Mouse (Mus musculus) cerebellum, adult 18-20 months (tissue): Measurements from ENCODE around the gene Gm20388.
A peak's percentile ranks its signal among the peaks of the same experiment; 100 is the strongest.

Experiments used
- DNase-seq, 2 experiments: peaks; one replicate each; pipeline ENCODE4 v3.0.0; 2021

The Gm20388 gene

GRCm38 (mm10) chr8:123786644-123787043, 3876.0 kb downstream of the Gm20388 start:
- DNase-seq: no peak

- no peak for DNase-seq
Observed at GRCm38 (mm10) chr8:123787254-123787897, 3876.7 kb downstream of the Gm20388 start.

- peak; percentile 86 to 89 for DNase-seq
Observed at GRCm38 (mm10) chr8:123788416-123789170, 3878.0 kb downstream of the Gm20388 start.

GRCm38 (mm10) chr8:123789461-123789860, 3878.8 kb downstream of the Gm20388 start:
- peak; percentile 33 to 47 for DNase-seq

GRCm38 (mm10) chr8:123789970-123790369, 3879.3 kb downstream of the Gm20388 start:
- DNase-seq: peak; percentile 92 to 95

GRCm38 (mm10) chr8:123791101-123791844, 3880.6 kb downstream of the Gm20388 start:
- no peak for DNase-seq

GRCm38 (mm10) chr8:123791845-123792225, 3881.2 kb downstream of the Gm20388 start:
- DNase-seq: no peak

GRCm38 (mm10) chr8:123793900-123794299, 3883.3 kb downstream of the Gm20388 start:
- no peak for DNase-seq

GRCm38 (mm10) chr8:123794766-123795165, 3884.1 kb downstream of the Gm20388 start:
- no peak for DNase-seq

GRCm38 (mm10) chr8:123796758-123797157, 3886.1 kb downstream of the Gm20388 start:
- DNase-seq: no peak

GRCm38 (mm10) chr8:123797928-123798327, 3887.3 kb downstream of the Gm20388 start:
- no peak for DNase-seq

GRCm38 (mm10) chr8:123799434-123799833, 3888.8 kb downstream of the Gm20388 start:
- no peak for DNase-seq

- no peak for DNase-seq
Observed at GRCm38 (mm10) chr8:123799885-123800284, 3889.2 kb downstream of the Gm20388 start.

GRCm38 (mm10) chr8:123800867-123801266, 3890.2 kb downstream of the Gm20388 start:
- no peak for DNase-seq

GRCm38 (mm10) chr8:123801538-123801937, 3890.9 kb downstream of the Gm20388 start:
- no peak for DNase-seq

GRCm38 (mm10) chr8:123803639-123804038, 3893.0 kb downstream of the Gm20388 start:
- DNase-seq: no peak

GRCm38 (mm10) chr8:123804586-123804985, 3893.9 kb downstream of the Gm20388 start:
- DNase-seq: no peak

GRCm38 (mm10) chr8:123805209-123805717, 3894.6 kb downstream of the Gm20388 start:
- DNase-seq: peak in 1 of 2 experiments; percentile 34

GRCm38 (mm10) chr8:123805718-123806373, 3895.2 kb downstream of the Gm20388 start, which contains the start of gene Rab4a:
Rab4a (plus strand) TSS chr8:123805985.
- DNase-seq: peak; percentile 90 to 93

GRCm38 (mm10) chr8:123806374-123806935, 3895.8 kb downstream of the Gm20388 start:
- DNase-seq: peak; percentile 29 to 58

GRCm38 (mm10) chr8:123807024-123807431, 3896.4 kb downstream of the Gm20388 start:
- peak in 1 of 2 experiments; percentile 27 for DNase-seq

GRCm38 (mm10) chr8:123807852-123808573, 3897.4 kb downstream of the Gm20388 start:
- no peak for DNase-seq
